Mouse (Mus musculus): ENCODE measurements at regions not wholly inside any gene's neighbourhood (a gene's known extent, or its start where the extent isn't known, plus 50 kb on each side); places are given as distances from the start of the nearest gene placed in this dataset.

GRCm38 (mm10) chr1:137378072-137378985, 418.1 kb upstream of the Nr5a2 start:
- peak; percentile 42 for DNase-seq (ENCODE audit: low spot score)
- WGBS, result 23% methylated on average over 6 of the region's 6 CpGs

GRCm38 (mm10) chr1:137376685-137377084, 416.4 kb upstream of the Nr5a2 start:
- Histone ChIP-seq H3K4me3 (ENCODE audit: low read depth, low read length) (no peak overlapping the region), H3K27me3 (replicated peaks; ENCODE audit: control insufficient read depth, insufficient read depth, low read length) (no peaks in the 10 kb centered on the region), H3K4me1 (ENCODE audit: control insufficient read depth, insufficient read depth, low read length) (no peaks in the 10 kb centered on the region; the same call in none of the 2 replicates), H3K9me3 (ENCODE audit: control insufficient read depth, low read length) (no peaks in the 10 kb centered on the region), H3K4me2 (ENCODE audit: low read depth, low read length) (no peak overlapping the region), H3K9ac (ENCODE audit: low read depth, low read length) (no peak overlapping the region), H3K36me3 (ENCODE audit: control insufficient read depth, insufficient read depth, low read length) (no peaks in the 10 kb centered on the region), H3K27ac (replicated peaks; ENCODE audit: low read depth, low read length) (no peak overlapping the region)
- 67% methylated on average over 10 of the region's 10 CpGs for WGBS
- ATAC-seq (ENCODE audit: low read depth) (no peak), DNase-seq (ENCODE audit: low spot score) (no peak)

More at GRCm38 (mm10) chr1:137378072-137378985, 418.1 kb upstream of the Nr5a2 start:
- no peak overlapping the region for H3K27ac ChIP-seq (replicated peaks; ENCODE audit: low read depth, low read length)
- no peak overlapping the region for H3K4me3 ChIP-seq (ENCODE audit: low read depth, low read length)
- no peaks in the 10 kb centered on the region for H3K9me3 ChIP-seq (ENCODE audit: control insufficient read depth, low read length)
- H3K9ac ChIP-seq (ENCODE audit: low read depth, low read length), result no peak overlapping the region
- no peaks in the 10 kb centered on the region for H3K36me3 ChIP-seq (ENCODE audit: control insufficient read depth, insufficient read depth, low read length)
- ATAC-seq (ENCODE audit: low read depth), result no peak
- no peak overlapping the region for H3K4me2 ChIP-seq (ENCODE audit: low read depth, low read length)
- H3K27me3 ChIP-seq (replicated peaks; ENCODE audit: control insufficient read depth, insufficient read depth, low read length), result no peaks in the 10 kb centered on the region
- H3K4me1 ChIP-seq (ENCODE audit: control insufficient read depth, insufficient read depth, low read length), result no peaks in the 10 kb centered on the region; the same call in none of the 2 replicates

DNA sequence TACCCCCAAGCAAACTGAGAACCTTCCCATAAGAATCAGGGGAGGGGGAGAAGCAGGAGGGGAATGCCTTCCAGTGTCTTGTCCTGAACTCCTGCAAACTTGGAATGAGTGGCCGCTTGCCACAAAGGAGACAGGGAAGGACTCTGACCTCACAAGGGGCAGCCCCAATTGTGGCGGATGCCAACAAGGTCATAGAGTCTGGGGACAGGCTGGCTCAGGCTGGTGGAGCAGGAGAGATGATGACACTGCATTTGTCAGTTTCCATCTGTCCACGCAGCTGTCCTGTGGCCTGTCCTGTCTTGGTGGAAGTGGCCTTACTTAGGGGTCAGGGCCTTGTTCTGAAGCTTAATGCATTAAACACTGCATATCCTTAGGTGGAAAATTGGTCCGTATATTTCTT, 414.4 kb upstream of the Nr5a2 start:
- 70% methylated on average over 4 of the region's 4 CpGs for WGBS
- ATAC-seq (ENCODE audit: low read depth) (no peak), DNase-seq (ENCODE audit: low spot score) (no peak)
- Histone ChIP-seq H3K27ac (replicated peaks; ENCODE audit: low read depth, low read length) (no peak overlapping the region), H3K4me2 (ENCODE audit: low read depth, low read length) (no peak overlapping the region), H3K9me3 (ENCODE audit: control insufficient read depth, low read length) (no peaks in the 10 kb centered on the region), H3K4me3 (ENCODE audit: low read depth, low read length) (no peak overlapping the region), H3K36me3 (ENCODE audit: control insufficient read depth, insufficient read depth, low read length) (no peaks in the 10 kb centered on the region), H3K9ac (ENCODE audit: low read depth, low read length) (no peak overlapping the region), H3K27me3 (replicated peaks; ENCODE audit: control insufficient read depth, insufficient read depth, low read length) (no peaks in the 10 kb centered on the region), H3K4me1 (ENCODE audit: control insufficient read depth, insufficient read depth, low read length) (no peaks in the 10 kb centered on the region; the same call in none of the 2 replicates)

- Histone ChIP-seq H3K4me3 (ENCODE audit: low read depth, low read length) (no peak overlapping the region), H3K4me1 (ENCODE audit: control insufficient read depth, insufficient read depth, low read length) (no peaks in the 10 kb centered on the region; the same call in none of the 2 replicates), H3K27me3 (replicated peaks; ENCODE audit: control insufficient read depth, insufficient read depth, low read length) (no peaks in the 10 kb centered on the region), H3K4me2 (ENCODE audit: low read depth, low read length) (no peak overlapping the region), H3K36me3 (ENCODE audit: control insufficient read depth, insufficient read depth, low read length) (no peaks in the 10 kb centered on the region), H3K9ac (ENCODE audit: low read depth, low read length) (no peak overlapping the region), H3K27ac (replicated peaks; ENCODE audit: low read depth, low read length) (no peak overlapping the region), H3K9me3 (ENCODE audit: control insufficient read depth, low read length) (no peaks in the 10 kb centered on the region)
- WGBS, result 35% methylated on average over 15 of the region's 15 CpGs
- peak; percentile 73 for ATAC-seq (ENCODE audit: low read depth)
- DNase-seq (ENCODE audit: low spot score), result peak; percentile 52
Observed at GRCm38 (mm10) chr1:137373509-137374420, 413.5 kb upstream of the Nr5a2 start.

- H3K9me3 ChIP-seq (ENCODE audit: control insufficient read depth, low read length), result no peaks in the 10 kb centered on the region
- H3K4me2 ChIP-seq (ENCODE audit: low read depth, low read length), result no peak overlapping the region
- H3K36me3 ChIP-seq (ENCODE audit: control insufficient read depth, insufficient read depth, low read length), result no peaks in the 10 kb centered on the region
- peak; percentile 37; the same call in 1 of the 2 replicates for ATAC-seq (ENCODE audit: low read depth)
- DNase-seq (ENCODE audit: low spot score), result peak; percentile 55
- no peak overlapping the region for H3K9ac ChIP-seq (ENCODE audit: low read depth, low read length)
- no peak overlapping the region for H3K27ac ChIP-seq (replicated peaks; ENCODE audit: low read depth, low read length)
- H3K4me1 ChIP-seq (ENCODE audit: control insufficient read depth, insufficient read depth, low read length), result no peaks in the 10 kb centered on the region; the same call in 1 of the 2 replicates
- no peaks in the 10 kb centered on the region for H3K27me3 ChIP-seq (replicated peaks; ENCODE audit: control insufficient read depth, insufficient read depth, low read length)
- 71% methylated on average over 3 of the region's 3 CpGs for WGBS
- H3K4me3 ChIP-seq (ENCODE audit: low read depth, low read length), result no peak overlapping the region
Observed at GRCm38 (mm10) chr1:137372236-137372635, 412.0 kb upstream of the Nr5a2 start.

- DNase-seq (ENCODE audit: low spot score) (no peak), ATAC-seq (ENCODE audit: low read depth) (no peak)
- Histone ChIP-seq H3K27ac (replicated peaks; ENCODE audit: low read depth, low read length) (no peak overlapping the region), H3K9me3 (ENCODE audit: control insufficient read depth, low read length) (no peaks in the 10 kb centered on the region), H3K27me3 (replicated peaks; ENCODE audit: control insufficient read depth, insufficient read depth, low read length) (no peaks in the 10 kb centered on the region), H3K36me3 (ENCODE audit: control insufficient read depth, insufficient read depth, low read length) (no peaks in the 10 kb centered on the region), H3K4me3 (ENCODE audit: low read depth, low read length) (no peak overlapping the region), H3K9ac (ENCODE audit: low read depth, low read length) (no peak overlapping the region), H3K4me2 (ENCODE audit: low read depth, low read length) (no peak overlapping the region), H3K4me1 (ENCODE audit: control insufficient read depth, insufficient read depth, low read length) (peaks cover 5% of the 10 kb centered on the region; the same call in 1 of the 2 replicates)
Observed at GRCm38 (mm10) chr1:137364396-137364795, 404.1 kb upstream of the Nr5a2 start.

- no peak overlapping the region for H3K27ac ChIP-seq (replicated peaks; ENCODE audit: low read depth, low read length)
- peaks cover 5% of the 10 kb centered on the region; the same call in 1 of the 2 replicates for H3K4me1 ChIP-seq (ENCODE audit: control insufficient read depth, insufficient read depth, low read length)
- H3K4me2 ChIP-seq (ENCODE audit: low read depth, low read length), result no peak overlapping the region
- no peak for ATAC-seq (ENCODE audit: low read depth)
- no peak for DNase-seq (ENCODE audit: low spot score)
- H3K9ac ChIP-seq (ENCODE audit: low read depth, low read length), result no peak overlapping the region
- no peak overlapping the region for H3K4me3 ChIP-seq (ENCODE audit: low read depth, low read length)
- WGBS, result 100% methylated on average over 2 of the region's 2 CpGs
- no peaks in the 10 kb centered on the region for H3K27me3 ChIP-seq (replicated peaks; ENCODE audit: control insufficient read depth, insufficient read depth, low read length)
- no peaks in the 10 kb centered on the region for H3K36me3 ChIP-seq (ENCODE audit: control insufficient read depth, insufficient read depth, low read length)
- no peaks in the 10 kb centered on the region for H3K9me3 ChIP-seq (ENCODE audit: control insufficient read depth, low read length)
Observed at GRCm38 (mm10) chr1:137363969-137364368, 403.7 kb upstream of the Nr5a2 start.

- H3K4me1 ChIP-seq (ENCODE audit: control insufficient read depth, insufficient read depth, low read length), result peaks cover 5% of the 10 kb centered on the region; the same call in 1 of the 2 replicates
- 70% methylated on average over 1 of the region's 1 CpGs for WGBS
- ATAC-seq (ENCODE audit: low read depth), result no peak
- no peak overlapping the region for H3K27ac ChIP-seq (replicated peaks; ENCODE audit: low read depth, low read length)
- no peaks in the 10 kb centered on the region for H3K9me3 ChIP-seq (ENCODE audit: control insufficient read depth, low read length)
- H3K4me2 ChIP-seq (ENCODE audit: low read depth, low read length), result no peak overlapping the region
- no peak overlapping the region for H3K4me3 ChIP-seq (ENCODE audit: low read depth, low read length)
- H3K36me3 ChIP-seq (ENCODE audit: control insufficient read depth, insufficient read depth, low read length), result no peaks in the 10 kb centered on the region
- H3K27me3 ChIP-seq (replicated peaks; ENCODE audit: control insufficient read depth, insufficient read depth, low read length), result no peaks in the 10 kb centered on the region
- no peak for DNase-seq (ENCODE audit: low spot score)
- H3K9ac ChIP-seq (ENCODE audit: low read depth, low read length), result no peak overlapping the region
Observed at GRCm38 (mm10) chr1:137363561-137363960, 403.3 kb upstream of the Nr5a2 start.
